Mouse (Mus musculus) hindbrain, embryonic 14.5 days (tissue): ENCODE measurements around the gene Cacna2d2. TPM values are rescaled to one million over a fixed set of nuclear protein-coding genes. Genes with fewer than 3 reads are reported as not detected.
A peak's percentile ranks its signal among the peaks of the same experiment; 100 is the strongest.

Experiments used
- ATAC-seq: fragments of 200-750 bp; cut with Nextera tagmentation; 2 replicates; pipeline ENCODE4 v1.8.0; 2017; ENCODE audit warnings: moderate number of reproducible peaks, mild to moderate bottlenecking, moderate TSS enrichment, moderate library complexity; ENCODE audit not compliant: low FRiP score
- DNase-seq: peaks from one replicate; pipeline ENCODE4 v3.0.0-alpha.2; 2015; ENCODE audit warnings: low spot score
- H3K27ac ChIP-seq: fragments of 300-500 bp; sonication (generic); 2 replicates; pipeline ENCODE4 v1.5.1; 2014; ENCODE audit warnings: mild to moderate bottlenecking, moderate library complexity
- H3K27me3 ChIP-seq: fragments of 300-500 bp; sonication (generic); 2 replicates; pipeline ENCODE4 v1.6.1; 2014; ENCODE audit warnings: mild to moderate bottlenecking, low read length, mixed read lengths; ENCODE audit not compliant: control insufficient read depth, insufficient read depth
- H3K36me3 ChIP-seq: fragments of 300-500 bp; sonication (generic); replicated peaks from 2 replicates; pipeline ENCODE4 v1.6.1; 2014; ENCODE audit not compliant: control insufficient read depth, insufficient read depth
- H3K4me1 ChIP-seq: fragments of 300-500 bp; sonication (generic); replicated peaks from 2 replicates; pipeline ENCODE4 v1.6.1; 2014; ENCODE audit warnings: antibody characterized with exemption, low read length, mixed read lengths; ENCODE audit not compliant: control insufficient read depth, insufficient read depth
- H3K4me2 ChIP-seq: fragments of 300-500 bp; sonication (generic); replicated peaks from 2 replicates; pipeline ENCODE4 v1.6.1; 2014; ENCODE audit warnings: mild to moderate bottlenecking, moderate library complexity
- H3K4me3 ChIP-seq: fragments of 300-500 bp; sonication (generic); replicated peaks from 2 replicates; pipeline ENCODE4 v1.5.1; 2014; ENCODE audit warnings: mild to moderate bottlenecking, low read length
- H3K9ac ChIP-seq: fragments of 300-500 bp; sonication (generic); 2 replicates; pipeline ENCODE4 v1.6.1; 2014
- H3K9me3 ChIP-seq: fragments of 300-500 bp; sonication (generic); 2 replicates; pipeline ENCODE4 v1.6.1; 2016; ENCODE audit warnings: low read length; ENCODE audit not compliant: control insufficient read depth
- WGBS: fragments of 180-500 bp; shearing (Covaris S2); extraction: QIAGEN DNeasy Blood & Tissue Kit; methylation state at CpG from one replicate; pipeline ENCODE4 v1.1.7; 2014; 5-methylcytosine and 5-hydroxymethylcytosine counted together
- polyA plus RNA-seq: library from polyadenylated mRNA; unstranded; fragments of >200 nt; fragmentation: Nextera tagmentation; extraction: Ambion mirVana; gene quantifications from 2 replicates; pipeline ENCODE4 v1.2.1, GENCODE M21; 2014

Gene Cacna2d2
- polyA plus RNA-seq, 1 experiment from 2014 or later, result 7.7 TPM

DNA sequence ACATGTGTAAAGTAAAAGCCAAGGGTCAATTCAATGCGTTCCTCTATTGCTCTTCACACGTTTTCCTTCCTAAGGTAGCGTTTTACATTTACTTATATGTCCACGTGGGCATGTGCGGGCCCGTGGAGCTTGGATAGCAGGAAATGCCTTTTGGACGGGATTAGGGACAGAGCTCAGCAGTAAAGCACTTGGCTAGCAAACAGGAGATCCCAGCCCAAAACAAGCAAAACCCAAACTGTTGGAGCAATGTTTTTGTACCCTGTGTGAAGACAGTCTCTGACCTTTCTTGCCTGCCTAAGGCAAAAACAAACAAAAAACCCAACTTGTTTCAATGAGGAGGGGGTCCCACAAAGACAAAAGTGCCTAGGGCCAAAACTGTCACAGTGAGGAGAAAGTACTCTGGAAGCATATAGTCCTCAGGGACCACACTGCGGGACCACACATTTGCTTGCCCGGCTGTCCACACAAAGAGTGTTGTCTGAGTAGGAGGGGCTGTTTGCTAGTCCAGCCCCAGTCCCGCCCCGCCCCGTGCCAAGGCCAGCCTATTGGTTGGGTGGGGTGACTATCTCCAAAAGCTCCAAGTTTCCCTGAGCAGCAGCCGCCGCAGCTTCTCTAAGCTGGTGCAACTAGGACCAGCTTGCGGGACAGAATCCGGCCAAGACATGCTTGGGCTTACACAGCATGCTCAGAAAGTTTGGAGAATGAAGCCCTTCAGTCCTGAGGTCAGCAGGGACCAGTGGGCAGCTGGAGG lies 177.1 kb downstream of the Cacna2d2 start, which contains the start of gene Hyal1:
Hyal1 (plus strand) TSS at position 571 of the 751 bp plus-strand sequence.
- WGBS, result 27% methylated on average over 16 of the region's 16 CpGs
- H3K4me2 ChIP-seq, result peak within 1 kb of the TSS; percentile 43
- H3K9me3 ChIP-seq, result no peaks in the 10 kb centered on the region
- DNase-seq, result peak; percentile 53
- ATAC-seq, result peak; percentile 58
- no peaks in the 10 kb centered on the region for H3K27me3 ChIP-seq
- H3K27ac ChIP-seq, result peak within 1 kb of the TSS; percentile 55; the same call in 1 of the 2 replicates
- H3K36me3 ChIP-seq, result peaks cover 31% of the 10 kb centered on the region
- H3K9ac ChIP-seq, result peak within 1 kb of the TSS; percentile 25; the same call in 1 of the 2 replicates
- H3K4me1 ChIP-seq, result peaks cover 17% of the 10 kb centered on the region
- peak within 1 kb of the TSS; percentile 25 for H3K4me3 ChIP-seq

DNA sequence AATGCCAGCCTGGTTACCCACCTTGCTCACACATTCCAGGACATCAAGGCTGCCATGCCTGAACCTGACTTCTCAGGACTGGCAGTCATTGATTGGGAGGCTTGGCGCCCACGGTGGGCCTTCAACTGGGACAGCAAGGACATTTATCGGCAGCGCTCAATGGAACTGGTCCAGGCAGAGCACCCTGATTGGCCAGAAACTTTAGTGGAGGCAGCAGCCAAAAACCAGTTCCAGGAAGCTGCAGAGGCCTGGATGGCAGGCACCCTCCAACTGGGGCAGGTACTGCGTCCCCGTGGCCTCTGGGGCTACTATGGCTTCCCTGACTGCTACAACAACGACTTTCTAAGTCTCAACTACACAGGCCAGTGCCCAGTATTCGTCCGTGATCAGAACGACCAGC lies 178.5 kb downstream of the Cacna2d2 start:
- DNase-seq (no peak), ATAC-seq (no peak)
- no peak overlapping the region for H3K4me3 ChIP-seq
- H3K27me3 ChIP-seq, result no peaks in the 10 kb centered on the region
- H3K4me1 ChIP-seq, result peaks cover 17% of the 10 kb centered on the region
- H3K9me3 ChIP-seq, result no peaks in the 10 kb centered on the region
- no peak overlapping the region for H3K27ac ChIP-seq
- 90% methylated on average over 10 of the region's 10 CpGs for WGBS
- peaks cover 18% of the 10 kb centered on the region for H3K36me3 ChIP-seq
- no peak overlapping the region for H3K9ac ChIP-seq
- no peak overlapping the region; the same call in 1 of the 2 replicates for H3K4me2 ChIP-seq

DNA sequence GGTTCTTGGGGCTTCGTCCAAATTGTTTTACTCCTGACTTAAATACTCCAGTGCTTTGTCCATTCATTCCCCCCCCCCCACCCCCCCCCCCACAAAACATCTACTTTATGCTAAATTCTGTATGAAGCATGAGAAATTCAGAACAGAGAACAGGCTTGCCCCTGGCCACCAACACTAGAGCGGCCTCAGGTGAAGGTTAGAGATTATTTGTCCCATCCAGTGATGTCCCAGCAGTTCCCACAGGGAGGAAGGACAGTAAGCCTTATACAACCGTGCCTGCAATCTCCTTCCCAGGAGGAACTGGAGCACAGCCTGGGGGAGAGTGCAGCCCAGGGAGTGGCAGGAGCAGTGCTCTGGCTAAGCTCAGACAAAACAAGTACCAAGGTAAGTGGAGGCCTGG lies 179.2 kb downstream of the Cacna2d2 start, which contains the start of gene Naa80:
Naa80 (plus strand) TSS at position 301 of the 400 bp plus-strand sequence.
- H3K4me2 ChIP-seq, result peak within 1 kb of the TSS; percentile 72
- peaks cover 11% of the 10 kb centered on the region for H3K36me3 ChIP-seq
- H3K27me3 ChIP-seq, result no peaks in the 10 kb centered on the region
- no peaks in the 10 kb centered on the region for H3K9me3 ChIP-seq
- ATAC-seq, result no peak
- DNase-seq, result no peak
- no peak within 1 kb of the TSS for H3K4me3 ChIP-seq
- WGBS, result 83% methylated on average over 3 of the region's 3 CpGs
- H3K4me1 ChIP-seq, result peaks cover 17% of the 10 kb centered on the region
- peak within 1 kb of the TSS; percentile 75; the same call in 1 of the 2 replicates for H3K9ac ChIP-seq
- H3K27ac ChIP-seq, result no peak within 1 kb of the TSS

Other genes with a start within 250 kb of the Cacna2d2 start
- 25.7 and 27.9 TPM in 2 replicates for gene Dock3, start 167.7 kb upstream of the Cacna2d2 start, polyA plus RNA-seq
- 1.9 and 2.3 TPM in 2 replicates for gene Mapkapk3, start 109.7 kb upstream of the Cacna2d2 start, polyA plus RNA-seq
- 6.0 and 6.7 TPM in 2 replicates for gene Cish, start 103.6 kb upstream of the Cacna2d2 start, polyA plus RNA-seq
- 16.7 and 19.1 TPM in 2 replicates for gene Hemk1, start 61.3 kb upstream of the Cacna2d2 start, polyA plus RNA-seq
- 5.4 and 5.6 TPM in 2 replicates for gene 6430571L13Rik, start 59.0 kb upstream of the Cacna2d2 start, polyA plus RNA-seq
- 47.1 and 51.7 TPM in 2 replicates for gene Tmem115, start 134.3 kb downstream of the Cacna2d2 start, polyA plus RNA-seq
- 44.9 and 49.3 TPM in 2 replicates for gene Cyb561d2, start 142.6 kb downstream of the Cacna2d2 start, polyA plus RNA-seq
- 65.8 and 71.4 TPM in 2 replicates for gene Nprl2, start 142.6 kb downstream of the Cacna2d2 start, polyA plus RNA-seq
- gene Zmynd10, start 147.7 kb downstream of the Cacna2d2 start, polyA plus RNA-seq, result 3.3 TPM in 2 replicates
- 32.6 and 33.5 TPM in 2 replicates for gene Rassf1, start 151.9 kb downstream of the Cacna2d2 start, polyA plus RNA-seq
- 115 and 130 TPM in 2 replicates for gene Tusc2, start 163.6 kb downstream of the Cacna2d2 start, polyA plus RNA-seq
- 71.7 and 76.6 TPM in 2 replicates for gene Hyal2, start 168.3 kb downstream of the Cacna2d2 start, polyA plus RNA-seq
- gene Hyal1, start 177.3 kb downstream of the Cacna2d2 start, polyA plus RNA-seq, result 3.1 and 4.9 TPM in 2 replicates
- gene Naa80, start 179.3 kb downstream of the Cacna2d2 start, polyA plus RNA-seq, result 14.4 and 16.4 TPM in 2 replicates
- gene Hyal3, start 181.2 kb downstream of the Cacna2d2 start, polyA plus RNA-seq, result 0.96 and 1.2 TPM in 2 replicates
- 11.2 and 16.5 TPM in 2 replicates for gene Ifrd2, start 188.0 kb downstream of the Cacna2d2 start, polyA plus RNA-seq
- gene Sema3b, start 209.6 kb downstream of the Cacna2d2 start, polyA plus RNA-seq, result 4.2 and 4.5 TPM in 2 replicates
- 282 and 291 TPM in 2 replicates for gene Gnai2, start 235.8 kb downstream of the Cacna2d2 start, polyA plus RNA-seq